Mouse (Mus musculus): ENCODE results near the gene Elovl7. TPM values are rescaled to one million over a fixed set of nuclear protein-coding genes. Genes with fewer than 3 reads are reported as not detected.

Elovl7 gene
- polyA plus RNA-seq, 1 experiment from 2014 or later: 21.4 TPM

GRCm38 (mm10) chr13:108328406-108329180, 114.4 kb downstream of the Elovl7 start:
- no peak for ATAC-seq (ENCODE audit: insufficient number of reproducible peaks, low FRiP score, low TSS enrichment, low read depth)
- no peak overlapping the region for H3K4me2 ChIP-seq
- H3K36me3 ChIP-seq: peaks cover 18% of the 10 kb centered on the region
- H3K4me3 ChIP-seq: no peak overlapping the region
- H3K27ac ChIP-seq: no peak overlapping the region
- H3K9me3 ChIP-seq: no peaks in the 10 kb centered on the region
- whole genome bisulfite sequencing: 91% methylated on average over 21 of the region's 21 CpGs
- H3K27me3 ChIP-seq: no peaks in the 10 kb centered on the region
- no peaks in the 10 kb centered on the region for H3K4me1 ChIP-seq
- H3K9ac ChIP-seq: no peak overlapping the region

DNA sequence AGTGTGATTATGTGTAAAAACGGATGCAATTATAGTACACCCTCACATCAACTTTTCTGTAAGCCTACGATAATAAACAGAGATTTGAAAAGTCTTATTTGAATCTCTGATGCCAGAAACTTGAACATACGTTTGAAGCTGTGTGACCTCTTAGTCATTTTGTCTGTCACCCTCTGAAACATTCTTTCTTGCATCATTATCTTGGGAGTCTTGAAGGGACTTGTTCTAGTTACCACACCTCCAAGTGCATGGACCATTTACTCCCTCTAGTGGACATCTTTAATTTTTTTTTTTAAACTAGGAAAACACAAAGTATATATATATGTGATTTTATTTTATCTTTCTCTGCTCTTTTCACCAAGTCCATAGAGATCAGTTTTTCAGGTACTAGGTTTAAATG, 115.5 kb downstream of the Elovl7 start:
- H3K9me3 ChIP-seq: no peaks in the 10 kb centered on the region
- no peaks in the 10 kb centered on the region for H3K27me3 ChIP-seq
- H3K9ac ChIP-seq: no peak overlapping the region
- no peak overlapping the region for H3K4me3 ChIP-seq
- ATAC-seq (ENCODE audit: insufficient number of reproducible peaks, low FRiP score, low TSS enrichment, low read depth): no peak
- no peak overlapping the region for H3K4me2 ChIP-seq
- WGBS: 55% methylated on average over 3 of the region's 3 CpGs
- H3K27ac ChIP-seq: no peak overlapping the region
- H3K4me1 ChIP-seq: no peaks in the 10 kb centered on the region
- peaks cover 15% of the 10 kb centered on the region for H3K36me3 ChIP-seq

Other genes starting within 250 kb of the Elovl7 start
- gene Smim15, start 170.0 kb upstream of the Elovl7 start, polyA plus RNA-seq (2015; fragmentation: Nextera tagmentation; extraction: Ambion mirVana): 52.2 and 55.3 TPM in 2 replicates
- gene Ndufaf2, start 55.8 kb upstream of the Elovl7 start, polyA plus RNA-seq (2015; fragmentation: Nextera tagmentation; extraction: Ambion mirVana): 59.3 and 63.2 TPM in 2 replicates
- gene Ercc8, start 55.7 kb upstream of the Elovl7 start, polyA plus RNA-seq (2015; fragmentation: Nextera tagmentation; extraction: Ambion mirVana): 14.6 and 16.4 TPM in 2 replicates
- gene Depdc1b, start 101.9 kb downstream of the Elovl7 start, polyA plus RNA-seq (2015; fragmentation: Nextera tagmentation; extraction: Ambion mirVana): 6.0 and 6.9 TPM in 2 replicates
- gene Pde4d, start 235.5 kb downstream of the Elovl7 start, polyA plus RNA-seq (2015; fragmentation: Nextera tagmentation; extraction: Ambion mirVana): 17.7 and 19.8 TPM in 2 replicates

All from limb, embryonic 15.5 days (tissue).